Mouse (Mus musculus): ENCODE results near the gene Hacd2.

DNA sequence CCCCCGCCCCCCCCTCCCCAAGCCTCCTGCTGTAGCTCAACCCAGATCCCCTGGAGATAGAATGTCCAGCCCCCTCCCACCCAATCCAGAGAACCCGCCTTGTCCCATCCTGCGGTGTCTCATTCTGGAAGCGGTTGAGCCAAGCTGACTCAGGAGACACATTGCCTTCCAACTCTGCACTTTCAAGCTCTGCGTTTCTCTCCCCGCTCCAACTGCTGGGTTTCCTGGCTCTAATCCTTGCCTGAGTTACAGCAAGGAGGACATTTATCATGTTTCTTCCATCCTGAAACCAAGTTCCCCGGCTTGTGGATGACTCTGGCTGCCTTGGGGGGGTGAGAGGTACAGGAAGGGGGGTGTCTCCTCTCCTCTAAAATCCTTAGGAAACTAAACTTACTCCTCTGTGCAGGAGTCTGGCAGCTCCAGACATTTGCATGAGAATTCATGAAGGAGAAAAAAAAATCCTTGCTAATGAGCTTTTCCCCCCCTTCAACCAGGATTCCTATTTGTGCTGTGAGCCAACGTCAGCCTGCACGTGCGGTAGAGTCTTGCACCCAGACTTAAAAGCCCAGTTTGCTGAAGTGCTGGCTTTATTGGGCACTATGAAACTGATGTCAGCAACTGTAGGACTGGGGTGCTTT is 21.2 kb upstream of the Hacd2 start:
- TF ChIP-seq CTCF (IDR thresholded peaks at IDR 0.05; ENCODE audit: borderline replicate concordance, control insufficient read depth, extremely low read depth, insufficient read depth, low read length, poor library complexity) (no peak), POLR2A (IDR thresholded peaks at IDR 0.05; ENCODE audit: control insufficient read depth, extremely low read depth, insufficient read depth, low read length, poor library complexity) (no peak)

Measured in thymus, adult 2 months (tissue).